Mouse (Mus musculus): ENCODE data around the gene Thsd1.
A peak's percentile ranks its signal among the peaks of the same experiment; 100 is the strongest.

Gene Thsd1

DNA sequence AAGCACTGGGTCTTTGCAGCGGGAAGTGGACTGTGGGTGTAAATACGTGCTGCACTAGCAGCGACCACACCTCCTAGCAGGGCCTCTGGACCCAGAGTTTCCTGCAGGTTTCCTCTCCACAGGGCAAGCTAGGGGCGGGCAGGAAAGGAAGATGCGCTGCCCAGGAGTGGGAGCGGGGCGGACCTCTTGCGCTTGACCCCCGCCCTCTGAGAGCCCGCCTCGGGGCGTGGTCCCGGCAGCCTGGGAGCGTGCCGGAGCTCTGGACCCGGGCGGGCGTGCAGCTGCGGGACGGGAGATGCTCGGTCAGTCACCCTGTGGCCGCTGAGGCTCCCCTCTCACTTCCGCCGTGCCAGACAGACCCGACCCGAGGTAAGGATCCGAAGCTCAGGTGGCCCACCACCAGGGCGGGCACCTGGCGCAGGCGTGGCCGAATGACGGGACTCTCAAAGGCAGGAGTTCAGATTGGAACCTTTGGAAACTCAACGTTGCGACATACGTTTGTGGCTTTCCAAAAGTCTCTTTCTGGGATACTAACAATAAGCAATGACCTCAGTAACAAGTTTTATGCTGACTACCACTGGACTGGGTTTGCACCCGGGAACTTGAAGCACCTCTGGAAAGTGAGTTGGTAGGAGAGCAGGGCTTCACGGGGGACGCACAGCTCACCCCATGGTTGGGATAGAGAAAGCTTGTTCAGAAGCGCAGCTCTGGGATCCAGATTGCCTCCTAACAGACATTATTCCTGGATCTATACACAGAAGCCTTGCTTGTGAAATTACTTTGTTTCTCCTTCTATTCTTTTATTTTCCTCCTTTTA, at the start of gene Thsd1:
Gene Thsd1 (plus strand): TSS at position 253 of the 817 bp plus-strand sequence.
- peak; percentile 80 for DNase-seq (ENCODE audit: low spot score)

DNA sequence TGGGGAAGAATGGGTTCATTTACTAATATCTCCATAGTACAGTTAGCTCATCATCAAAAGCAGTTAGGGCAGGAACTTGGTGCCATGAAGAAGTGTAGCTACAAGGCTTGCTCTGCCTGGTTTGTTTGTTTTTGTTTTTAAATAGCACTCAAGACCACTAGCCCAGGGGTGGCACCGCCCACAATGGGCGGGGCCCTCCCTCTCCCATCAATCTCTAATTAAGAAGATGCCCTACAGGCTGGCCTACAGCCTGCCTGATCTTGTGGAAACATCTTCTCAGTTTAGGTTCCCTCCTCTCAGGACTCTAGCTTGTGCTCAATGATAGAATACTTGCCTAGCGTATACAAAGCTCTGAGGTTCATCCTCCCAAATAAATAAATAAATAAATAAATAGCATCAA, 42.2 kb upstream of the Thsd1 start:
- peak; percentile 29 for DNase-seq (ENCODE audit: low spot score)

DNA sequence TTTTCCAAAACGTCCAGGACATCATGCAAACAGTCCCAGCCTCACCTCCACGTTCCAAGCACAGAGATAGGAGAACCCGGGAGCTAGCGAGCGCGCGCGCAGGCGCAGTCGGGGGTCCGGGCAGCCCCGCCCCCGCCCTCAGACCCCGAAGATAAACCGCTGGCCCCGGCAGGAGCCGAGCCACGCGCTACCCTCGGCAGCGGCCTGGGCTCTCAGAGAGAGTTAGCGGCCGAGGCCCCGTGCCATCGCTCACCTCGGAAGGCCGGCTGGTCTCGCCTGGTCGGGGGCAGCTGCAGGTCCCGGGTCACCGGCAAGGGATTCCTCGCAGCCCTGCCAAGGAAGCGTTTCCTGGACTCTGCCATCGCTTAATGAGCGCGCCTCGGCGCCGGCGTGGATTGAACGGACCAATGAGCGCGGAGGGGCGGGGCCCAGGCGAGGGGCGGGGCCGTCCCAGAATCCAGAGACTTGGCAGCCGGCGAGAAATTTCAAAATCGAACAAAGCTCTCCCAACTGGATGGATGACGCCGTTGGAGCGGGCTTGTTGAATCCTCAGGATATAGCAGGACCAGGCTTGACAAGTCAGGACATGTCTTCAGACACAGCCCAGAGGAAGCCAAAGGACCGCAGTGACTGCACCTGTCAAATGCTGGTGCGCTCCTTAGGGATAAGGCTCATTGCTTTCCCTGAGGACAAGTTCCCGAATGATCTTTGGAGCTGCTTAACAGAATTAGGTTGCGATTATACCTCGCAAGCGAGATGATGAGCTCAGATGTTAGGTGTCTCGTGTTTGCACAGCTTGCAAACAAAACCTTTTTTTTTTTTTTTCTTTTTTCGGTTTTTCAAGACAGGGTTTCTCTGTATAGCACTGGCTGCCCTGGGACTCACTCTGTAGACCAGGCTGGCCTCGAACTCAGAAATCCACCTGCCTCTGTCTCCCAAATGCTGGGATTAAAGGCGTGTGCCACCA, 41.4 kb upstream of the Thsd1 start, which contains the start of gene Ckap2:
Gene Ckap2 (minus strand): TSS at position 389 of the 967 bp plus-strand sequence.
- peak; percentile 96 for DNase-seq (ENCODE audit: low spot score)

DNA sequence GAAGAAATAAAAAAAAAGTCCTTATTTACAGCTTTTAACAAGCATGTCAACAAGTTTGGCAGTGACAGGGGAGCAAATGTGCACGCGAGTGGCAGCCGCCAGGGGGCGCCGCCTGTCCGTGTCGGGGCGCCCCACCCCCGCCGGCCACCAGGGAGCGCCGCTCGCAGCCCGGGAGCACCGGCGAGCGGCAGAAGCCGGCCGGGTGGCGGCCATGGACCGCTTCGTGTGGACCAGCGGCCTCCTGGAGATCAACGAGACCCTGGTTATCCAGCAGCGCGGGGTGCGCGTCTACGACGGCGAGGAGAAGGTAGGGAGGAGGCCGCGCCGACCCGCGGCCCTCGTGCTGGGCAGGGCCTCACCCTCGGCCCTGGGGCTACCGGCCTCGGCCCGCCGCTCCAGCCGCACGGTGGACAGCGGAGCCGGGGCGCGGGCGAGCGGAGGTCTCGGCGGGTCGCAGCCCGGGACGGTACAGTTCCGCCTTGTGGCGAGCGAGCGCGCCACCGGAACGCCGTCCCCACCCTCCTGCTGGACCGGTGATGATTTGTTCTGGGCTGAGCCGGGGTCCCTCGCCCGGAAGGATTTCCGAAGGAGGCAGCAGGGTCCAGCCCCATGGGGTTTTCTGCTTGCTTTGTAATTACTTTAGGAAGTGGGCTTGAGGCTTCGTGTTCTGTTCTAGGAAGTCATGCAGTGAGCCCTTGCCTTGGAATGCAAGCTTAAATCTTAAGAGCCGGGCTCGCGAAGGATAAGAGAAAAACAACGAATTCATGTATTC, 34.3 kb upstream of the Thsd1 start, which contains the start of gene Vps36:
Gene Vps36 (plus strand): TSS at position 150 of the 772 bp plus-strand sequence.
- peak; percentile 89 for DNase-seq (ENCODE audit: low spot score)

DNA sequence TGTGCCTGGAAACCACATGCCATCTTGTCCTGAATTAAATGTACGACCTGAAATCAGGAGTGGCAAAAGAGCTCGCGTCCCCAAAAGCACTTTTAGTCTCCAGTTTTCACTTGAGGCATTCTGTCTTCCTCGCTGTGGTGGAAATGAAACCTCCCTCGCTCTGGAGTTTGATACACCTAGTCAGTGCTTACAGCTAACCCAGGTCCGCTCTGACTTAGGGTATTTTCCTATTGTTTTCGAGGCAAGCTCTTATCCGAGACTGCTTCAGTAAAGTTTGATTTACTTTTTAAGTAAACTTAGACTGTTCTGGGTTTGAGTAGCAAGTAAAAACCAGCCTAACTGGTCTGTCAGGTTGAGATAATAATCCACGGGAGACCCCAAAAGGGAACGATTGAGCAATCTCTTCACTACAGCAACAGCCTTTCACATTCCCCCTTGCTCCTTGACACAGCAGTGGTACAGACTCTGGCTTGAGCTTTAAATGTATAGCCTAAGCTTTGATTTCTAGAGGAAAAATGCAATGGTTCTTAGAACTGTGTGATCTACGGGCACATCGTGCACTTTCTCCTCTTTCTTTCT, 33.6 kb upstream of the Thsd1 start:
- no peak for DNase-seq (ENCODE audit: low spot score)

DNA sequence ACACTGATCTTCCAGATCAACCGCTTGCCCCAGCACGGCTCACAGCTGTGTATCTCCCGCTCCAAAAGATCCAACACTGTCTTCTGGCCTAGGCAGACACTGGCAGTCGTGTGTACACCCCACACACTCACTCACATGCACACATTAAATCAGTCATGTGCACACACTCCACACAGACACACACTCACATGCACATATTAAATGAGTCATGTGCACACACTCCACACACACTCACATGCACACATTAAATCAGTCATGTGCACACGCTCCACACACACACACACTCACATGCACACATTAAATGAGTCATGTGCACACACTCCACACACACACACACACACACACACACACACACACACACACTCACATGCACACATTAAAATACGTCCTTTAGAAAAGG, 29.2 kb upstream of the Thsd1 start:
- DNase-seq (ENCODE audit: low spot score): no peak

DNA sequence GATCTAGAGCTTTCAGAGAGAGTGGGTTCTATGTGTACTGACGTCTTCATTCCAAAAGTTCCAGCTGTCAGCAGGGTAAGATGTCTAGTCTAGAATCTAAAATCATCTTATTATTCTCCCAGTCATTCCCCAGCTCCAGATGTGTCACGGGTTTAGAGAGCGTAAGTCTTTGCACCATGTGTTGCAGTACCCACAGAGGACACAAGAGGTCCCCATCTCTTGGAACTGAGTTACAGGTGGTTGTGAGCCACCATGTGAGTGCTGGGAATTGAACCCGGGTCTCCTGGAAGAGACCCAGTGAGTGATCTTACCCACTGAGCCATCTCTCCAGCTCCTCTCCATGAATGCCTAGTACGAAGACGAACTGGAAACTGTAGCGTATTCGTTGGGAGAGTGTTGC, 27.6 kb upstream of the Thsd1 start:
- DNase-seq (ENCODE audit: low spot score): no peak

DNA sequence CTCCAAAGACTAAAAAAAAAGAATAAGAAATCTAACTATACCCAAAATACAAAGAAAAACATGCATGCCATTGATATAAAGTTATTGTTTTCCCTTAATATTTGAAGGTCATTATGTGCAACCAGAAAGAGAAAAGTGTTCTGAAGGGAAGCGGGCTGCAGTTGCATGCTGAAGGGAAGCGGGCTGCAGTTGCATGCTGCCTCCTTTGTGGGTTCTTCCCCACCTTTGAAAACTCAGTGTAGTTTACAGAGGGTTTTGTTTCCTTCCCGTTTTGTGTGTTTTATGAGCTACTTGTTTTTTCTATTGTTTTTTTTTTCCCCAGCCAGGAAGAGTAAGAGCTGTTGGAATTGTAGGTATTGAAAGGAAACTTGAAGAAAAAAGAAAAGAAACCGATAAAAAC, 19.6 kb upstream of the Thsd1 start:
- no peak for DNase-seq (ENCODE audit: low spot score)

DNA sequence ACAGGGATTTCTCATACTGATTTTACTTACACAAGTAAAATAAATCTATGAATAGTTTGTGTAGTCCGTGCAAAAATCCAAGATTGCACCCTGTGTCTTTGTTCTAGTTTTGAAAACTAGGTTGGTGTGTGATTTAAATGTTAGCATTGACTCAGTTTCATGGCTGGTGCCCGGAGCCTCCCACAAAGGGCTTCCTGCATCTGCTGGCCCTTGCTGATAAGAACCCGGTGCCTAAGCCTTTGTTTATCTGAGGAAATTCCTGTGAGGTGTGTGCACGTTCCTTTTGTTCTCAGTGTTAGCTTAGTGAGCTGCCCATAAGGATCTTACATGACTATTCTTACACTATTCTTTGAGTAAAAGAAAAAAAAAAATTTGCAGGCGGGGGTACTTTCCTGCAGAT, 18.1 kb upstream of the Thsd1 start:
- peak; percentile 34 for DNase-seq (ENCODE audit: low spot score)

DNA sequence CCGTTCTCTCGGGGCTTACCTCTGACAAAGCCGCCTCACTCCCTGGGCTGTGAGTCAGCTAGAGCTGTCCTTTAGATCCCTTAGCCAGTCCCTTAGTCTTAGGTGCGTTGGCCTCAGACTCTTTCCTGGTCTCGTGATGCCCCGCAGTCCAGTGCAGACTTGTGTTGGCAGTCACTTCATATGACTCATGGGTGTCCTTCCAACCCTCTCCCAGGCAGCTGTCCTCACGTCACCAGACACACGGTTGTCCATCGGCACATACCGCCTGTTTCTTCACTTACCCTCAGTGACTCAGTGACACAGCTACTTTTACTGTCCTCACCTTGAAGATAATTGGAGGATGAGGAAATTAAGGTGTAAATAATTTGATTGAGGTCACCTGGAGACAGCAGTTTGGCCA, 12.3 kb upstream of the Thsd1 start:
- DNase-seq (ENCODE audit: low spot score): no peak

DNA sequence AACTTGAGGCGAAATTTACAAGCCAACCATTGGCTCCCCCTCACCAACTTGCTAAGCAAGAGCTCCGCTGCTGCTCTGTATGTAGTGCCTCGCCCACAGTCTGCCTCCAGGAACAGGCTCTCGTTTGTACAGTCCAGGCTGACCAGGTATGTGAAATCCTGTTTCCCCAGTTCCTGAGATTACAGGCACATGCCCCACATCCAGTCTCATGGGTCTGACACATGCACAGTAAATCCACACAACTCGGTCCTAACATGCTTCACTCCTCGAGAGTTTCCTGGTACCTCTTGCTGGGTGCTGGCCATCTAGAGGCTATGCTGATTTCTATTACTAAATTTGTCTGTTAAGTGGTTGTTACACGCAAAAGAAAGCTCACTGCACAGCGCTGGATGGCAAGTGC, 752 bp upstream of the Thsd1 start:
- DNase-seq (ENCODE audit: low spot score): no peak

DNA sequence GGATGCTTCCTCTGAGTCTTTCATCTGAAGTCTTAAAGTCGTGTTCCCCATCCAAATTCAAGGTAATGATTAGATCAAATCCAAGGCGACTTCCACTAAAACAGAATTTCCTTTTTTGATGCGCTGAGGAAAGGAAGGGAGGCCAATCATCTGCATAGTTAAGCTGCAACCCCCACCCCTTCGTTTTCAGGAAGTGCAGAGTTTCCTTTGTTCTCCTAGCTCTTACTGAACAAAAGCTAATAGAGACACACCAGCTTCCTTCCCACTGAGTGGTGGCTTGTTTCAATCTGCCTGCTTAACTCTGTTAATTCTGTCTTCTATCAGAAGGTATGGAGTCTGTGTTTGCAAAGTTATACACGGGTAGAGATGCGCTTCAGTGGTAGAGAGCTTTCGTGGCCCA, 1.5 kb downstream of the Thsd1 start:
- DNase-seq (ENCODE audit: low spot score): no peak

DNA sequence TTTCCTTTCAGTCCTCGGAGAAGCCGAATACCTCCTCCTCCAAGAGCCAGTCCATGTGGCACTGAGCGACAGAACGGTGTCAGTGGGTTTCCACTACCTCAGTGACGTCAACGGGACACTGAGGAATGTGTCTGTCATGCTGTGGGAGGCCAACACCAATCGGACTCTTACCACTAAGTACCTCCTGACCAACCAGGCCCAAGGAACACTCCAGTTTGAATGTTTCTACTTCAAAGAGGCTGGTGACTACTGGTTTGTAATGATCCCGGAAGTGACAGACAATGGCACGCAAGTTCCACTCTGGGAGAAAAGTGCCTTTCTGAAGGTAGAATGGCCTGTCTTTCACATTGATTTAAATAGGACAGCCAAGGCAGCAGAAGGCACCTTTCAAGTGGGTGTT, 15.9 kb downstream of the Thsd1 start:
- no peak for DNase-seq (ENCODE audit: low spot score)

DNA sequence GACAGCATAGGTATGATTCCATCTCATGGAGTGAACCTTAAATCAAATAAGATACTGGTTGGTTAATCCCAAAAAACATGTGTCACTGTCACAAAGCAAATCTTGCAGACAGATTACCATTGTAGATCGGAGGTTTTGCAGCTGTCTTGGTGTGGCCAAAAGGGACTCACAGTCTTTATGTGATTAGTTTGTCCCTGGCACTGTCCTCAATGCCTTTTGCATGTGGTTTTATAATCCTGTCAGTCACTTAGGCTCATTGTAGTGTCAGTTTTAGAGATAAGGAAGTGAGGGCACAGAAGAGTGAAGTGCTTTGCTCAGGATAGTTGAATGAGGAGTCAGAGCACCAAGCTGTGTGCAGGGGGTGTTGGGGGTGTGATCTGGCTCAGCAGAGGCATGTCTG, 18.6 kb downstream of the Thsd1 start:
- no peak for DNase-seq (ENCODE audit: low spot score)

DNA sequence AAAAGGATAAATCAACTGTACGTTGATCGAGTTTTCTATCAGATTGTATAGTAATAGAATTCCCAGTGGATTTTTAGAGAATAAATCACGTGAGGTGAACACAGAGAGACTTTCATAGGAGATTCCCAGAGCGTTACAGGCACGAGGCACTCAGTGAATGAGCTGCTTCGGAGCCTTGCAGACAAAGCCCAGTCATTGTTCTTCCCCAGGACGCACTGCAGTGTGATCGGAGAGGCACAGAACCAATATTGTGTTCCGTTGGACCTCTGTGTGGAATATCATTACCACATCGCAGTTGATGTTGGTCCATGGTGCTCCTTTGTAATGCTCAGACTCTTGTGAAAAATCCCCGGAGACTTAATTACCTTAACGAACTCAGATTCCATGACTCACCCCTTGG, 20.8 kb downstream of the Thsd1 start:
- DNase-seq (ENCODE audit: low spot score): no peak

DNA sequence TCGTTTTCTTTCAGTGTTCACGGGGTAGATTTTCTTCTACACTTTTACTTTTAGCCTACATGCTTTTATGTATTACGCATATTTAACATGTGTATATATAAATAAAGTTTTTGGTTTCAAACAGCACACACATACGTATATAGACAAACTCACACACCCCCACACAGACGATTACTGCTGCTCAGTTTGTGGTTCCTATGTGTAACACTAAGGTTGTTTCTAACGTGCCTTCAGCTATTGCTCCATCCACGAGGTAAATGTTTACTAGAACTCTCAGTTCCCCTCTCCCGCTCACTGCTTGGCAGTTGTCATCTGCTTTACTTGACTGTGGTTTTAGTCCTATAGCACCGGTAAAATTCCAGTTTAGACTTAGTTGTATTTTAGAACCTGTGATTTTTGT, 22.0 kb downstream of the Thsd1 start:
- DNase-seq (ENCODE audit: low spot score): no peak

DNA sequence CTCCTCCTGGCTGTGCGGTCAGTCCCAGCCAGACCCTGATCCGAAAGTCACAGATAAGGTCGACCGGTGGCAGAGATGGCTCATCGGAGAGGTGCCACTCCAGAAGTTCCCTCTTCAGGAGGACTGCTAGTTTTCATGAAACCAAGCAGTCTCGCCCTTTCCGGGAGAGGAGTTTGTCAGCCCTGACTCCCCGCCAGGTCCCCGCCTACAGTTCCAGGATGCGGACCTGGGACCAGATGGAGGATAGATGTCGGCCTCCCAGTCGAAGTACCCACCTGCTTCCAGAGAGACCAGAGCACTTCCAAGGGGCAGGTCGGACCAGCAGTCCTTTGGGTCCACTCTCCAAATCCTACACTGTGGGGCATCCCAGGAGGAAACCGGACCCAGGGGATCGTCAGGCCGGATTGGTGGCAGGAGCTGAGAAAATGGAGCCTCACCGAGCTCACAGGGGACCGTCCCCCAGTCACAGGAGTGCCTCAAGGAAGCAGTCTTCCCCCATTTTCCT, 31.9 kb downstream of the Thsd1 start:
- DNase-seq (ENCODE audit: low spot score): no peak

DNA sequence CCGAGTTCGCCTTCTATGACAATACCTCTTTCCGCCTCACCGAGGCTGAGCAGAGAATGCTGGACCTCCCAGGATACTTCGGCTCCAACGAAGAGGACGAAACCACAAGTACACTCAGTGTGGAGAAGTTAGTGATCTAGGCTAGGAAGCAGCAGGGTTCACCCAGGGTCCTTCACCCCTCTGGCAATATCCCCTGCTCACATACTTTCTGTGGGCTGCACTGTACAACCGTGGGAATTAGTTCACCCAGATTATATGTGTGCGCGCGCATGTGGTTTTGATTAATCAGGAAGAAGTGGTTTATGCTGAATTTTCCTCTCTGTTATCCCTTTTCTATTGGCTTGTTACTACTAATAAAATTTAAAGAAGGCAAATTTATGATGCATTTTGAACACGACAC, 32.4 kb downstream of the Thsd1 start:
- DNase-seq (ENCODE audit: low spot score): no peak

DNA sequence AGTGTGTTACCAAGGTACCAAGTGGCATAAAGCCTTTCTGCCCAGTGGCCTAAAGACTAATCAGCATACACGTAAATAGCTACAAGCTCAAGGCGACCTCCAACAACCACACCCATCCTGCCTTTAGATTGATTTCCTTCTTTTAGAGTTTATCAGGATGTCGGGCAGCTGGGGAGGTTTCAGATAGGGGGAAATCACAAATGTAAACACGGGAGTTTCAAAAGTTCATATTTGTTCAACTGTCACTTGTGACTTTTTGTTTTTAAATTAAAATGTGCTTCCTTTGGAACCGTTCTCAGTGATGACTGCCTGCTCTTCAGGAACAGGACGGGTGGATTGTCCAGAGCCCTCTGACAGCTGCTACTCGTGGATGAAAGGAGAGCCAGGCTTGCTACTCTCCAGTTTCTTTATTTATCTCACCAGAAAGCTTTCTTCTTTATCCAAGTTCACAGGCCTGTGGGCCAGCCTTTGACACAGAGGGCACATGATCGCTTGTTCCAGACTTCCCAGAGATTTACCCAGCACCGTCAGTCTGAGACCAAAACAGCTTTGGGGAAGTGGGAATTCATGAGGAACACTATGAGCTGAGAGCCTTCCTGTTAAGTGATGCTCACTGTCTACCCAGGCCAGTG, 33.1 kb downstream of the Thsd1 start:
- no peak for DNase-seq (ENCODE audit: low spot score)

DNA sequence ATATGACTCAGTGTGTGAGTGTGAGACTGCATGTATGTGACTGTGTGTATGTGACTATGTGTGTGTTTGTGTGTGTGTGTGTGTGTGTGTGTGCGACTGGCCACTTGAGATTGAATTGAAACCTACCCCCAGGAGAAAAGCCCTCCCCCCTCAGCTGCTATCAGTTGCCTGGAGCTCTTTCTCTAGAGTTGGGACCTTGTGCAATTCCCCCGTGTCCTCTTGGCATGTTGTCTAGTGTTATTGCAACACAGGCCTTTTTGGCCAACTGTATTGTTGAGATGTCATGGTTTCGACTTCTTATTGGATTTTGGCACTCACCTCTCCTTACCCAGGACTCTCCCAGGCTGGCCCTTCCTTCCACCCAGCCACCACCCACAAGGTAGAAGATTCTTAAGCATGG, 35.2 kb downstream of the Thsd1 start:
- DNase-seq (ENCODE audit: low spot score): no peak

DNA sequence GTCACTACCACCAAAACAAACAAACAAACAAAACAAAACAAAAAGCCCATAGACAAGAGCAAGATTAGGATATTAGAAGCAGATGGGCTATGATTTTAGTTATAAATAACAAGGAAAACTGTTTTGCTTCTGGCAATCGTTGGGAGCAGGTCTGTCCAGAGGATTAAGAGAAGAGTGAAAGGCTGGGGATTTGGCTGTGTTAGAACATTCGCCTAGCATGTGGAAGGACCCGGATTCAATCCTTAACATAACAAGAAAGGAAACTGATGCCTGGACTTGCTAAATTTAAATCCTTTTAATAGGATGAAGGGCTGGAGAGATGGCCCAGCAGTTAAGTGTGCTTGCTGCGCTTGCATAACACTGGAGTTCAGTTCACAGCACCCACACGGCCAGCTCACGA, 37.2 kb downstream of the Thsd1 start:
- DNase-seq (ENCODE audit: low spot score): no peak
